Comparison of ENCODE assay signal across 9 mouse cellular contexts in the genomic region with DNA sequence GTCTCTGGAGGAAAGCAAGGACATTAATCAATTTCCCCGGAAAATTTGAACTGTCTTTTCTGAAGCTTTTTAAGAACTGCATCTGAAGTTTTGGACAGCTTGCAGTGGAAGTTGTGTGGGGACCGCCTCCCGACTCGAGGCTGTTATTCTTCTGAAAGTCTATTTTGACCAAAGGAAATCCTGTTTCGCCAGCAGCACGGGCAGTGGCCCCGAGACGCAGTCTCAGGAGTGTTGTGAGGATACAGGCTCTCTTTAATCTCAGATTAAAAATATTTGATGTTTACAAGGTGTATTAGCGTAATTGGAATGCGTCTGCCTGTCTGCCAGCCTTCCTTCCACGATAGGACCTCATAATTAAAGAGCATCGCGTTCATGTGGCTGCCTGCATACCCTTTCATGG.
DNase-seq lines count a peak whose midpoint lies in the region; ATAC-seq and TF ChIP-seq lines count a peak whose summit lies in the region.
"Had no signal": no experiment of that assay in that cellular context is flagged by ENCODE, and none has a peak within 500 bp of the region (broad histone marks: within the 10 kb centered on the region; RNA-seq: fewer than 3 reads in every experiment).

No protein-coding gene starts in this region.

- H3K27me3 ChIP-seq in liver, embryonic 13.5 days, result no peaks in the 10 kb centered on the region
- no peaks in the 10 kb centered on the region for H3K27me3 ChIP-seq in hindbrain, embryonic 11.5 days (ENCODE audit: control insufficient read depth, insufficient read depth, low read length)
- H3K27me3 ChIP-seq in hindbrain, embryonic 14.5 days (ENCODE audit: control insufficient read depth, insufficient read depth, low read length), result no peaks in the 10 kb centered on the region
- H3K27me3 ChIP-seq in hindbrain, postnatal 0 days (ENCODE audit: insufficient read depth, low read length), result no peaks in the 10 kb centered on the region
- H3K27me3 ChIP-seq: hindbrain, embryonic 15.5 days had no signal

- ATAC-seq in liver, embryonic 13.5 days (ENCODE audit: low read depth), result no peak
- no peak for ATAC-seq in hindbrain, embryonic 11.5 days (ENCODE audit: low FRiP score)
- no peak for ATAC-seq in hindbrain, embryonic 14.5 days (ENCODE audit: low FRiP score)
- ATAC-seq in hindbrain, postnatal 0 days, result no peak

- TF ChIP-seq CTCF in hindbrain, postnatal 0 days (IDR thresholded peaks at IDR 0.05; ENCODE audit: low read depth), result no peak

- 0 out of 2 replicates have a peak overlapping the region, but pooled peaks have one; percentile 21 for H3K27ac ChIP-seq in liver, embryonic 13.5 days
- no peak overlapping the region for H3K27ac ChIP-seq in hindbrain, embryonic 11.5 days (ENCODE audit: low read depth, low read length)
- H3K27ac ChIP-seq in hindbrain, embryonic 14.5 days, result no peak overlapping the region
- no peak overlapping the region for H3K27ac ChIP-seq in hindbrain, postnatal 0 days
- H3K27ac ChIP-seq: hindbrain, embryonic 15.5 days had no signal

- no peaks in the 10 kb centered on the region for H3K9me3 ChIP-seq in liver, embryonic 13.5 days (replicated peaks)
- H3K9me3 ChIP-seq in hindbrain, embryonic 11.5 days (ENCODE audit: control insufficient read depth, low read length), result no peaks in the 10 kb centered on the region
- no peaks in the 10 kb centered on the region for H3K9me3 ChIP-seq in hindbrain, embryonic 14.5 days (ENCODE audit: control insufficient read depth, low read length)
- H3K9me3 ChIP-seq in hindbrain, postnatal 0 days (ENCODE audit: low read length), result no peaks in the 10 kb centered on the region
- H3K9me3 ChIP-seq: hindbrain, embryonic 15.5 days had no signal

- H3K4me1 ChIP-seq in liver, embryonic 13.5 days (replicated peaks), result no peaks in the 10 kb centered on the region
- H3K4me1 ChIP-seq in hindbrain, embryonic 11.5 days (replicated peaks; ENCODE audit: control insufficient read depth, insufficient read depth, low read length), result no peaks in the 10 kb centered on the region
- H3K4me1 ChIP-seq in hindbrain, embryonic 14.5 days (replicated peaks; ENCODE audit: control insufficient read depth, insufficient read depth, low read length), result no peaks in the 10 kb centered on the region
- H3K4me1 ChIP-seq in hindbrain, postnatal 0 days (ENCODE audit: insufficient read depth, low read length), result no peaks in the 10 kb centered on the region
- H3K4me1 ChIP-seq: hindbrain, embryonic 15.5 days had no signal

- peak; percentile 18 for DNase-seq in adrenal gland, postnatal 10 days
- peak; percentile 35 to 45 for DNase-seq in adrenal gland, postnatal 36 days
- DNase-seq in heart, postnatal 36 days, result peak; percentile 29 to 34
- DNase-seq in liver, embryonic 13.5 days, result no peak
- no peak for DNase-seq in hindbrain, embryonic 11.5 days (ENCODE audit: low spot score)
- DNase-seq in hindbrain, embryonic 14.5 days (ENCODE audit: low spot score), result no peak
- no peak for DNase-seq in hindbrain, postnatal 0 days (ENCODE audit: low spot score)
- no peak for DNase-seq in thymus, postnatal 14 days

- WGBS in liver, embryonic 13.5 days (ENCODE audit: insufficient replicate concordance), result 26% methylated on average over 13 of the region's 13 CpGs
- WGBS in hindbrain, embryonic 11.5 days, result 84% methylated on average over 13 of the region's 13 CpGs
- 79% methylated on average over 13 of the region's 13 CpGs for WGBS in hindbrain, embryonic 14.5 days
- WGBS in hindbrain, postnatal 0 days, result 77% methylated on average over 13 of the region's 13 CpGs

- intact Hi-C loops in heart, postnatal 36 days (cut with DNase I), result loop anchor here (5.0 kb wide), 2 partner anchors 173 to 367 kb away; no protein-coding TSS in a partner anchor

- no peaks in the 10 kb centered on the region for H3K36me3 ChIP-seq in liver, embryonic 13.5 days
- no peaks in the 10 kb centered on the region for H3K36me3 ChIP-seq in hindbrain, embryonic 11.5 days (ENCODE audit: control insufficient read depth, insufficient read depth, low read length)
- H3K36me3 ChIP-seq in hindbrain, embryonic 14.5 days (replicated peaks; ENCODE audit: control insufficient read depth, insufficient read depth), result no peaks in the 10 kb centered on the region
- no peaks in the 10 kb centered on the region for H3K36me3 ChIP-seq in hindbrain, postnatal 0 days (ENCODE audit: insufficient read depth, low read length)
- H3K36me3 ChIP-seq: hindbrain, embryonic 15.5 days had no signal

- H3K4me3 ChIP-seq in liver, embryonic 13.5 days (replicated peaks), result no peak overlapping the region
- H3K4me3 ChIP-seq in hindbrain, embryonic 11.5 days (ENCODE audit: low read depth, low read length), result no peak overlapping the region
- no peak overlapping the region for H3K4me3 ChIP-seq in hindbrain, embryonic 14.5 days (replicated peaks; ENCODE audit: low read length)
- no peak overlapping the region for H3K4me3 ChIP-seq in hindbrain, postnatal 0 days (ENCODE audit: low read length)
- H3K4me3 ChIP-seq: hindbrain, embryonic 15.5 days had no signal

- no peak overlapping the region for H3K9ac ChIP-seq in liver, embryonic 13.5 days
- H3K9ac ChIP-seq in hindbrain, embryonic 11.5 days (ENCODE audit: low read depth, low read length), result no peak overlapping the region
- no peak overlapping the region for H3K9ac ChIP-seq in hindbrain, embryonic 14.5 days
- no peak overlapping the region for H3K9ac ChIP-seq in hindbrain, postnatal 0 days (replicated peaks; ENCODE audit: low read length)
- H3K9ac ChIP-seq: hindbrain, embryonic 15.5 days had no signal

- H3K4me2 ChIP-seq in liver, embryonic 13.5 days, result no peak overlapping the region; the same call in 1 of the 2 replicates
- no peak overlapping the region for H3K4me2 ChIP-seq in hindbrain, embryonic 11.5 days (replicated peaks; ENCODE audit: low read depth, low read length)
- no peak overlapping the region for H3K4me2 ChIP-seq in hindbrain, embryonic 14.5 days (replicated peaks)
- H3K4me2 ChIP-seq in hindbrain, postnatal 0 days (ENCODE audit: low read depth, low read length), result no peak overlapping the region
- H3K4me2 ChIP-seq: hindbrain, embryonic 15.5 days had no signal

Comparison
In these comparisons a context has a peak if more than half of its experiments do, and no peak if none do; other contexts are left out.
1. DNase-seq: peak in adrenal gland, postnatal 10 days (single experiment), adrenal gland, postnatal 36 days (2 of 2) and heart, postnatal 36 days (2 of 2); none in liver, embryonic 13.5 days (single experiment), hindbrain, embryonic 11.5 days (single experiment), hindbrain, embryonic 14.5 days (single experiment), hindbrain, postnatal 0 days (single experiment) and thymus, postnatal 14 days (single experiment).